Mouse (Mus musculus): ENCODE data around the gene Fbln2.

GRCm38 (mm10) chr6:91192421-91192820 is 19.8 kb upstream of the Fbln2 start:
- TF ChIP-seq NANOG (IDR thresholded peaks at IDR 0.05; ENCODE audit: borderline replicate concordance, low read length) (no peak), CTCF (conservative IDR thresholded peaks at IDR 0.05; ENCODE audit: low read length) (no peak), POU5F1 (IDR thresholded peaks at IDR 0.05; ENCODE audit: borderline replicate concordance, low read length) (no peak)

All from E14TG2a.4 (cell line).